In genomic region chr9:45841458-45841857, GRCm38 (mm10) we compare ENCODE assay signal across 9 mouse cellular contexts. TPM values are rescaled to one million over a fixed set of nuclear protein-coding genes. Genes with fewer than 3 reads are reported as not detected.
A peak's percentile ranks its signal among the peaks of the same experiment; 100 is the strongest.
DNase-seq lines count a peak whose midpoint lies in the region; ATAC-seq and TF ChIP-seq lines count a peak whose summit lies in the region.
"Had no signal": no experiment of that assay in that cellular context is flagged by ENCODE, and none has a peak within 500 bp of the region (broad histone marks: within the 10 kb centered on the region; RNA-seq: fewer than 3 reads in every experiment).

No protein-coding gene starts in this region.

- peak overlapping the region; percentile 96 for H3K4me2 ChIP-seq in heart, postnatal 0 days (ENCODE audit: low read depth, low read length)
- H3K4me2 ChIP-seq in midbrain, embryonic 13.5 days (replicated peaks), result peak overlapping the region; percentile 97
- H3K4me2 ChIP-seq in midbrain, embryonic 11.5 days, result no peak overlapping the region
- peak overlapping the region; percentile 86 for H3K4me2 ChIP-seq in liver, postnatal 0 days (ENCODE audit: low read depth, low read length)
- H3K4me2 ChIP-seq in stomach, postnatal 0 days (replicated peaks; ENCODE audit: low read depth), result peak overlapping the region; percentile 95; the same call in 1 of the 2 replicates

- no peak for DNase-seq in heart, postnatal 0 days (ENCODE audit: low spot score)
- no peak for DNase-seq in heart, postnatal 4 days
- no peak for DNase-seq in midbrain, embryonic 11.5 days (ENCODE audit: low spot score, missing footprints)
- DNase-seq in liver, postnatal 0 days, result no peak
- DNase-seq in stomach, postnatal 0 days (ENCODE audit: low spot score), result no peak
- DNase-seq in lung, postnatal 4 days, result no peak
- DNase-seq: left cerebral cortex, postnatal 4 days; thymus, postnatal 36 days had no signal

- no peak for TF ChIP-seq CTCF in heart, postnatal 0 days (IDR thresholded peaks at IDR 0.05; ENCODE audit: low read depth)
- TF ChIP-seq CTCF in liver, postnatal 0 days (IDR thresholded peaks at IDR 0.05; ENCODE audit: low read depth), result no peak
- no peak for TF ChIP-seq CTCF in stomach, postnatal 0 days (IDR thresholded peaks at IDR 0.05; ENCODE audit: low read depth)

- 0 out of 2 replicates have a peak overlapping the region, but pooled peaks have one; percentile 88 for H3K4me3 ChIP-seq in heart, postnatal 0 days (ENCODE audit: low read depth, low read length)
- H3K4me3 ChIP-seq in midbrain, embryonic 13.5 days (replicated peaks), result peak overlapping the region; percentile 15; the same call in 1 of the 2 replicates
- H3K4me3 ChIP-seq in midbrain, embryonic 11.5 days (ENCODE audit: low read depth, low read length), result no peak overlapping the region
- H3K4me3 ChIP-seq in liver, postnatal 0 days (ENCODE audit: low read depth, low read length), result no peak overlapping the region
- no peak overlapping the region for H3K4me3 ChIP-seq in stomach, postnatal 0 days (ENCODE audit: low read depth, low read length)

- H3K27me3 ChIP-seq in heart, postnatal 0 days (ENCODE audit: control insufficient read depth, insufficient read depth, low read length), result no peaks in the 10 kb centered on the region
- no peaks in the 10 kb centered on the region for H3K27me3 ChIP-seq in midbrain, embryonic 13.5 days
- no peaks in the 10 kb centered on the region for H3K27me3 ChIP-seq in midbrain, embryonic 11.5 days (ENCODE audit: control insufficient read depth, insufficient read depth, low read length)
- no peaks in the 10 kb centered on the region for H3K27me3 ChIP-seq in liver, postnatal 0 days (ENCODE audit: insufficient read depth, low read length)
- H3K27me3 ChIP-seq in stomach, postnatal 0 days (ENCODE audit: control insufficient read depth, insufficient read depth, low read length), result no peaks in the 10 kb centered on the region

- no peaks in the 10 kb centered on the region for H3K9me3 ChIP-seq in heart, postnatal 0 days (replicated peaks; ENCODE audit: control insufficient read depth, low read length)
- H3K9me3 ChIP-seq in midbrain, embryonic 13.5 days, result no peaks in the 10 kb centered on the region
- H3K9me3 ChIP-seq in midbrain, embryonic 11.5 days (ENCODE audit: control insufficient read depth, low read length), result no peaks in the 10 kb centered on the region
- no peaks in the 10 kb centered on the region for H3K9me3 ChIP-seq in liver, postnatal 0 days (ENCODE audit: low read length)
- no peaks in the 10 kb centered on the region for H3K9me3 ChIP-seq in stomach, postnatal 0 days (ENCODE audit: control insufficient read depth, low read length)

- ATAC-seq in heart, postnatal 0 days (ENCODE audit: insufficient read depth, low read depth), result no peak
- ATAC-seq in midbrain, embryonic 13.5 days, result no peak
- ATAC-seq in midbrain, embryonic 11.5 days (ENCODE audit: low FRiP score), result no peak
- peak; percentile 47 for ATAC-seq in liver, postnatal 0 days
- ATAC-seq in stomach, postnatal 0 days (ENCODE audit: low FRiP score, low TSS enrichment), result no peak

- WGBS in heart, postnatal 0 days, result 77% methylated on average over 6 of the region's 6 CpGs
- 90% methylated on average over 6 of the region's 6 CpGs for WGBS in midbrain, embryonic 13.5 days
- 85% methylated on average over 6 of the region's 6 CpGs for WGBS in midbrain, embryonic 11.5 days
- 66% methylated on average over 6 of the region's 6 CpGs for WGBS in liver, postnatal 0 days (ENCODE audit: insufficient replicate concordance)
- 47% methylated on average over 6 of the region's 6 CpGs for WGBS in stomach, postnatal 0 days

- no peak overlapping the region for H3K27ac ChIP-seq in heart, postnatal 0 days (ENCODE audit: low read depth)
- H3K27ac ChIP-seq in midbrain, embryonic 13.5 days, result no peak overlapping the region
- no peak overlapping the region for H3K27ac ChIP-seq in midbrain, embryonic 11.5 days (ENCODE audit: low read depth, low read length)
- peak overlapping the region; percentile 51; the same call in 1 of the 2 replicates for H3K27ac ChIP-seq in liver, postnatal 0 days (ENCODE audit: low read depth)
- H3K27ac ChIP-seq in stomach, postnatal 0 days (replicated peaks), result no peak overlapping the region

- no peak for TF ChIP-seq EP300 in heart, postnatal 0 days (IDR thresholded peaks at IDR 0.05; ENCODE audit: low read depth)
- no peak for TF ChIP-seq EP300 in liver, postnatal 0 days (IDR thresholded peaks at IDR 0.05; ENCODE audit: low read depth)
- no peak for TF ChIP-seq EP300 in stomach, postnatal 0 days (optimal IDR thresholded peaks at IDR 0.05)

- peaks cover 27% of the 10 kb centered on the region for H3K4me1 ChIP-seq in heart, postnatal 0 days (ENCODE audit: control insufficient read depth, insufficient read depth)
- peaks cover 47% of the 10 kb centered on the region for H3K4me1 ChIP-seq in midbrain, embryonic 13.5 days (replicated peaks)
- peaks cover 24% of the 10 kb centered on the region for H3K4me1 ChIP-seq in midbrain, embryonic 11.5 days (ENCODE audit: control insufficient read depth, insufficient read depth, low read length)
- H3K4me1 ChIP-seq in liver, postnatal 0 days (ENCODE audit: insufficient read depth), result peaks cover 33% of the 10 kb centered on the region
- H3K4me1 ChIP-seq in stomach, postnatal 0 days (replicated peaks; ENCODE audit: control insufficient read depth, insufficient read depth), result peaks cover 8% of the 10 kb centered on the region; the same call in 1 of the 2 replicates

- no peak overlapping the region for H3K9ac ChIP-seq in heart, postnatal 0 days (replicated peaks; ENCODE audit: low read depth, low read length)
- 0 out of 2 replicates have a peak overlapping the region, but pooled peaks have one; percentile 3 for H3K9ac ChIP-seq in midbrain, embryonic 13.5 days (replicated peaks)
- H3K9ac ChIP-seq in midbrain, embryonic 11.5 days (ENCODE audit: low read length), result no peak overlapping the region
- no peak overlapping the region for H3K9ac ChIP-seq in liver, postnatal 0 days (replicated peaks)
- no peak overlapping the region for H3K9ac ChIP-seq in stomach, postnatal 0 days (ENCODE audit: low read length)

- no peaks in the 10 kb centered on the region for H3K36me3 ChIP-seq in heart, postnatal 0 days (replicated peaks; ENCODE audit: control insufficient read depth, insufficient read depth, low read length)
- H3K36me3 ChIP-seq in midbrain, embryonic 13.5 days, result no peaks in the 10 kb centered on the region
- H3K36me3 ChIP-seq in midbrain, embryonic 11.5 days (ENCODE audit: control insufficient read depth, insufficient read depth, low read length), result no peaks in the 10 kb centered on the region
- no peaks in the 10 kb centered on the region for H3K36me3 ChIP-seq in liver, postnatal 0 days (replicated peaks; ENCODE audit: insufficient read depth, low read length)
- H3K36me3 ChIP-seq in stomach, postnatal 0 days (ENCODE audit: control insufficient read depth, insufficient read depth, low read length), result no peaks in the 10 kb centered on the region

RNA-seq across cellular contexts. Expression of gene Bace1, which starts 3.1 kb away (rescaled TPM):
- 29.0 and 52.6 TPM in 2 replicates for total RNA-seq in heart, postnatal 0 days (2014; rRNA removed; ENCODE audit: low replicate concordance)
- 16.7 and 17.8 TPM in 2 replicates for polyA plus RNA-seq in heart, postnatal 0 days (2015; fragmentation: Nextera tagmentation; extraction: Ambion mirVana)
- total RNA-seq in heart, postnatal 4 days (2021), result 10 to 100 TPM; 38.3 to 41.3 TPM
- 47.0 and 50.6 TPM in 2 replicates for polyA plus RNA-seq in midbrain, embryonic 13.5 days (2015; fragmentation: Nextera tagmentation; extraction: Ambion mirVana)
- 26.9 and 27.1 TPM in 2 replicates for polyA plus RNA-seq in midbrain, embryonic 11.5 days (2014; fragmentation: Nextera tagmentation; extraction: Ambion mirVana)
- polyA plus RNA-seq in liver, postnatal 0 days (2015; fragmentation: Nextera tagmentation; extraction: Ambion mirVana), result 8.3 and 10.7 TPM in 2 replicates
- 12.8 and 13.3 TPM in 2 replicates for polyA plus RNA-seq in stomach, postnatal 0 days (2015; fragmentation: Nextera tagmentation; extraction: Ambion mirVana)

RNA-seq across cellular contexts. Expression of gene Cep164, which starts 13.0 kb away (rescaled TPM):
- 15.7 and 29.8 TPM in 2 replicates for total RNA-seq in heart, postnatal 0 days (2014; rRNA removed; ENCODE audit: low replicate concordance)
- 7.0 and 9.4 TPM in 2 replicates for polyA plus RNA-seq in heart, postnatal 0 days (2015; fragmentation: Nextera tagmentation; extraction: Ambion mirVana)
- 10 to 100 TPM; 13.9 to 15.7 TPM for total RNA-seq in heart, postnatal 4 days (2021)
- polyA plus RNA-seq in midbrain, embryonic 13.5 days (2015; fragmentation: Nextera tagmentation; extraction: Ambion mirVana), result 14.9 and 15.5 TPM in 2 replicates
- 12.6 and 14.5 TPM in 2 replicates for polyA plus RNA-seq in midbrain, embryonic 11.5 days (2014; fragmentation: Nextera tagmentation; extraction: Ambion mirVana)
- polyA plus RNA-seq in liver, postnatal 0 days (2015; fragmentation: Nextera tagmentation; extraction: Ambion mirVana), result 6.1 and 6.6 TPM in 2 replicates
- polyA plus RNA-seq in stomach, postnatal 0 days (2015; fragmentation: Nextera tagmentation; extraction: Ambion mirVana), result 12.9 TPM in 2 replicates

Comparison
In these comparisons a context has a peak if more than half of its experiments do, and no peak if none do; other contexts are left out.
1. H3K4me3 ChIP-seq: peak in heart, postnatal 0 days (single experiment) and midbrain, embryonic 13.5 days (single experiment); none in midbrain, embryonic 11.5 days (single experiment), liver, postnatal 0 days (single experiment) and stomach, postnatal 0 days (single experiment).